Mouse (Mus musculus) heart, adult 2 months (tissue): ENCODE data around the gene Srrm3. TPM values are rescaled to one million over a fixed set of nuclear protein-coding genes. Genes with fewer than 3 reads are reported as not detected.

ENCODE experiments used
- DNase-seq, 2 experiments: peaks; one replicate each; pipeline ENCODE4 v3.0.0; 2021
- H3K27ac ChIP-seq: fragments of 200-600 bp; 2 replicates; pipeline ENCODE4 v1.8.1; 2022
- H3K27me3 ChIP-seq: fragments of 200-500 bp; 2 replicates; pipeline ENCODE4 v1.6.1; 2012; ENCODE audit warnings: mild to moderate bottlenecking, low read length, inconsistent platforms, mixed read lengths; ENCODE audit not compliant: control insufficient read depth, insufficient read depth
- H3K36me3 ChIP-seq: fragments of 200-500 bp; 2 replicates; pipeline ENCODE4 v1.6.1; 2012; ENCODE audit warnings: low read length, inconsistent platforms; ENCODE audit not compliant: control insufficient read depth, insufficient read depth
- H3K4me1 ChIP-seq: fragments of 200-500 bp; 2 replicates; pipeline ENCODE4 v1.6.1; 2011; ENCODE audit warnings: low read length; ENCODE audit not compliant: control insufficient read depth, insufficient read depth
- H3K4me3 ChIP-seq: fragments of 200-600 bp; 2 replicates; pipeline ENCODE4 v1.8.1; 2022
- H3K79me2 ChIP-seq: fragments of 200-500 bp; replicated peaks from 2 replicates; pipeline ENCODE4 v1.6.1; 2012; ENCODE audit warnings: mild to moderate bottlenecking, inconsistent platforms, low read length, moderate library complexity, mixed read lengths; ENCODE audit not compliant: control insufficient read depth, insufficient read depth
- H3K9ac ChIP-seq: fragments of 200-500 bp; 2 replicates; pipeline ENCODE4 v1.6.1; 2012; ENCODE audit warnings: low read depth, mild to moderate bottlenecking, control low read depth, inconsistent platforms, low read length, mixed read lengths
- CTCF ChIP-seq: fragments of 200-600 bp; IDR thresholded peaks from 2 replicates; pipeline ENCODE4 v1.8.1; 2022; ENCODE audit warnings: antibody characterized with exemption, mild to moderate bottlenecking, moderate library complexity
- EP300 ChIP-seq: fragments of 200-500 bp; IDR thresholded peaks from 2 replicates; pipeline ENCODE4 v1.6.1; 2011; ENCODE audit warnings: low read depth, low read length, control low read depth; ENCODE audit not compliant: insufficient read depth
- POLR2A ChIP-seq: fragments of 200-500 bp; IDR thresholded peaks from 2 replicates; pipeline ENCODE4 v1.6.1; 2011; ENCODE audit warnings: mild to moderate bottlenecking, low read depth, low read length, control low read depth; ENCODE audit not compliant: insufficient read depth
- WGBS: fragments of 180-500 bp; shearing (Covaris S2); methylation state at CpG from one replicate; pipeline ENCODE4 v1.1.7; 2018; 5-methylcytosine and 5-hydroxymethylcytosine counted together
- intact Hi-C: fragments of 180-260 bp; cut with DNase I; formaldehyde crosslinking; loops from one replicate; pipeline ENCODE4 v1.15.1; 2025
- polyA plus RNA-seq: library from polyadenylated mRNA; depleted of rRNA; stranded (reverse); fragments of >200 nt; gene quantifications from 2 replicates; pipeline ENCODE4 v1.2.3, GENCODE M21; 2012
- total RNA-seq, 2 experiments: library from RNA; stranded (reverse); gene quantifications; 2 replicates each; pipeline ENCODE4 v1.2.3; 2021

The Srrm3 gene
- total and polyA plus RNA-seq, 3 experiments, result not detected

DNA sequence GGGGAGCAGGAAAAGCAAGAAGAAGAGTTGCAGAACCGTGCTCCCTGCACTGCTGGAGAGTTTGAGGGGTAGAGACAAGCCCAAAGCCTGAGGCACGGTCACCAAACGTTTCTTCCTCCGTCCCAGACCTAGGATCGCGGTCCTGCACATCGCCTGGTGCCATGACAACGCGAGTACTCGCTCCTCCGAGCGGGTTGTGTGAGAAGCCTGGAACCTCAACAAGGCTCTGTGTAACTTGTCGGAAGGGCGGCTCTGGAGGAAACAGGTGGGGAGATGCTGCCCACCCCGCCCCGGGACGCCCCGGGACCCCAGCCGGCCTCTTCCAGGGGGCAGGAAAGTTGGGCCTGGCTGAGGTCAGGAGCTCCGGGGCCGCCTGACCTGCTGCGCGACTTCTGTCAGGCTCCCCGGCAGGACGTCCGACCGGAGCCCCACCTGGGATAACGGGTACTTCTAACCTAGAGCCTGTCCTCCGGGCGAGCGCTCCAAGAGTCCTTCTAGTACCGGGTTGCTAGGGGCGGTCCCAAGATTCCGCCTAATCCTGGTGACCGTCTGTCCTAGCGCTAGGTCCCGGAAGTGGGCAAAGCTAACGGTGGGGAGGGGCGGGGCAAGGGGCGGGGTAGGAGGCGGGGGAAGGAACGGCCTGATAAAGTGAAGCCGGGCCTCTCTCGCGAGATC, 28.8 kb upstream of the Srrm3 start, which contains the start of gene Styxl1:
TSS of gene Styxl1 (minus strand) at position 590 of the 675 bp plus-strand sequence.
- peak within 1 kb of the TSS; percentile 97 for H3K9ac ChIP-seq
- H3K79me2 ChIP-seq, result peaks cover 2% of the 10 kb centered on the region; the same call in 1 of the 2 replicates
- H3K27ac ChIP-seq, result peak within 1 kb of the TSS; percentile 97
- TF ChIP-seq EP300 (no peak), CTCF (no peak), POLR2A (no peak; the same call in 1 of the 2 replicates)
- H3K4me1 ChIP-seq, result peaks cover 6% of the 10 kb centered on the region
- DNase-seq, result no peak
- under 1% methylated on average over 45 of the region's 45 CpGs for WGBS
- H3K4me3 ChIP-seq, result peak within 1 kb of the TSS; percentile 100
- intact Hi-C loops, result loop anchor here (2.0 to 5.0 kb wide), 3 partner anchors 31 to 231 kb away; partner anchors contain the start of gene Hip1
- no peaks in the 10 kb centered on the region for H3K27me3 ChIP-seq
- peaks cover 8% of the 10 kb centered on the region; the same call in 1 of the 2 replicates for H3K36me3 ChIP-seq

DNA sequence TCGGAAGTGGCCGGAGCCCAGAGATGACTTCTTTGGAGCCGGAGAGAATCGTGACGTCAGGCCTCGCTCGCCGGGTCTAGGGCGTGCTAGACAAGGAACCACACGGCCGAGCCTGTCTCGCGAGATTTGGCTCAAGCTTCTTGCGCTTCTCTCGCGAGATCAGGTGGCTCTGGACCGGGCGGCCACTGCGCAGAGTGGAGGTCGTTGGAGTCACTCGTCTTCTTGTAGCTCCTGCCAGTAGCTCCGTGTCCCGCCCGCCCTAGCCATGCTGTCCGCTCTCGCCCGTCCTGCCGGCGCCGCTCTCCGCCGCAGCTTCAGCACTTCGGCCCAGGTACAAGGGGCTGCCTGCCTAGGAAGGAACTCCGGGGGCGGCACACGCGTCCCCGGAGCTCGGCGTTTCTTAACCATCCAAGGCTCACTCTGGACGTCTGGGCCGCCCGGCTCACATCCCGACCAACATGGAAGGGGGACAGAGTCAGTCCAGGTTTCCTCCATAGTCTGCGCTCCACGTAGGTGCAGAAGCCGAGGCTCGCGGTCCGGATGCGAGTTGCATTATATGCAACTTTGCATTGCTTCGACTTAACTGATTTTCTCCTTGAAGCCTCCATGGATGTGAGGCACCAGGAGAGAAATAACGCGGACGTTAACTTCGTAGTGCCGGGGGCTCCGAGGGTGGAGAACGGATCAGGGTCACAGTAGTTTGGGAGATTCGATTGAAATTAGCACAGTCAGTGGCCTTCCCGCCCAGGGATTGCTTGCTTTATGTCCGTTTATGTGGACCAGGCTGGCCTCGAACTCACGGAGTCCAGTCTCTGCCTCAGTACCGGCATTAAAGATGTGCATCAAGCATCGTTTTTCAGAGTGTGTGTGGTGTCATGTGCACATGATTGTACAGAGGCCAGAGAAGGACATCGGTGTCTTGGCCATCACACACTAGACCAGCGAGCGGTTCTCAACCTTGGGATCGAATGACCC, 27.9 kb upstream of the Srrm3 start, which contains the start of gene Mdh2:
TSS of gene Mdh2 (plus strand) at position 10 of the 975 bp plus-strand sequence.
- Histone ChIP-seq H3K27ac (peak within 1 kb of the TSS; percentile 97), H3K36me3 (peaks cover 8% of the 10 kb centered on the region; the same call in 1 of the 2 replicates), H3K79me2 (peaks cover 2% of the 10 kb centered on the region; the same call in 1 of the 2 replicates), H3K27me3 (no peaks in the 10 kb centered on the region), H3K4me1 (peaks cover 6% of the 10 kb centered on the region), H3K9ac (peak within 1 kb of the TSS; percentile 97), H3K4me3 (peak within 1 kb of the TSS; percentile 100)
- intact Hi-C loops, result loop anchor here (1.0 to 5.0 kb wide), 3 partner anchors 28 to 231 kb away; partner anchors contain the start of genes Hip1 and Srrm3
- DNase-seq, result peak; percentile 96 to 99
- WGBS, result under 1% methylated on average over 70 of the region's 70 CpGs
- TF ChIP-seq POLR2A (peak; percentile 99), EP300 (peak; percentile 77; the same call in 1 of the 2 replicates), CTCF (no peak)

DNA sequence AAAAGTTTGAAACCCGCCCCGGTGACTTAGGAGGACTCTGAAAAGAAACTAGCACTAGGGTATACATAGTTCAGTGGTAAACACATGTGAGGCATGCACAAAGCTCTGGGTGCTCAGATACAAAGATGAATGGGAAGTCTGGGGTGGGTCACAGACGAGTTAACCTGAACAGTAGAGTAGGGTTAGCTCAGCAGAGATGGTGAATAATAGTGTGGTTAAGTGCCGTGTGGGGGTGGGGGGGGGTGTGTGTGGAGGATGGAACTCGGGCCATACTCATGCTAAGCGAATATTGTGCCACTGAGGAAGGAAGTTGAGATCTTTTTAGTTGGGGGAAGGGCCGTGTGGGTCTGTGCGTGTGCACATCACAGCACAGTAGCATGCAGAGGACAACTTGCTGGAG, 26.4 kb upstream of the Srrm3 start:
- intact Hi-C loops, result no loop called here
- Histone ChIP-seq H3K36me3 (peaks cover 8% of the 10 kb centered on the region; the same call in 1 of the 2 replicates), H3K79me2 (peaks cover 2% of the 10 kb centered on the region; the same call in 1 of the 2 replicates), H3K4me3 (peak overlapping the region; percentile 100), H3K27ac (no peak overlapping the region; the same call in 1 of the 2 replicates), H3K9ac (no peak overlapping the region), H3K4me1 (peaks cover 6% of the 10 kb centered on the region), H3K27me3 (no peaks in the 10 kb centered on the region)
- 32% methylated on average over 8 of the region's 8 CpGs for WGBS
- DNase-seq, result no peak
- no peak for TF ChIP-seq POLR2A
- TF ChIP-seq EP300, result no peak
- no peak for TF ChIP-seq CTCF

DNA sequence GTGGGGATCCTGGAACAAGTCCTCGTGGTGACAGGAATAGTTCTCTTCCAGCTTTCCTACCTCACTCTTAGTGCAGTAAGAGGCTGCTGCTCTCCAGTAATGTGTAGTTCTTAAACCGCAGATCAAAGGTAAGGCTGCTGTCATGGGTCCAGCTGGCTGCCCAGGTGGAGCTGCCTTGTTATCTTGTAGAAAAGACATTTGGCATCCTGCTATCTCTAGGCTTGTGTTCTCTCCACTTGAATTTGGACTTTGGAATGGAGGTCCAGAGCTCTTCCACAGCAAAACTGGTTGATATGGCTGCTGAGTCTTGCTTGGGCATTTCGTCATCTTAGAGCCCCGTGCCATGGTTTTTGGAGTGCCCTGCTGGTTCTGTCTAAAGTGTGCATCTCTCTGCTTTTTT, 23.8 kb upstream of the Srrm3 start:
- intact Hi-C loops, result no loop called here
- H3K9ac ChIP-seq, result no peak overlapping the region
- WGBS, result 55% methylated on average over 4 of the region's 4 CpGs
- H3K79me2 ChIP-seq, result peaks cover 2% of the 10 kb centered on the region; the same call in 1 of the 2 replicates
- no peak overlapping the region for H3K27ac ChIP-seq
- H3K4me3 ChIP-seq, result no peak overlapping the region
- DNase-seq, result no peak
- no peaks in the 10 kb centered on the region for H3K27me3 ChIP-seq
- H3K4me1 ChIP-seq, result peaks cover 5% of the 10 kb centered on the region
- TF ChIP-seq CTCF, result no peak
- TF ChIP-seq EP300, result 0 out of 2 replicates have a peak, but pooled peaks have one; percentile 3
- peaks cover 8% of the 10 kb centered on the region; the same call in 1 of the 2 replicates for H3K36me3 ChIP-seq

DNA sequence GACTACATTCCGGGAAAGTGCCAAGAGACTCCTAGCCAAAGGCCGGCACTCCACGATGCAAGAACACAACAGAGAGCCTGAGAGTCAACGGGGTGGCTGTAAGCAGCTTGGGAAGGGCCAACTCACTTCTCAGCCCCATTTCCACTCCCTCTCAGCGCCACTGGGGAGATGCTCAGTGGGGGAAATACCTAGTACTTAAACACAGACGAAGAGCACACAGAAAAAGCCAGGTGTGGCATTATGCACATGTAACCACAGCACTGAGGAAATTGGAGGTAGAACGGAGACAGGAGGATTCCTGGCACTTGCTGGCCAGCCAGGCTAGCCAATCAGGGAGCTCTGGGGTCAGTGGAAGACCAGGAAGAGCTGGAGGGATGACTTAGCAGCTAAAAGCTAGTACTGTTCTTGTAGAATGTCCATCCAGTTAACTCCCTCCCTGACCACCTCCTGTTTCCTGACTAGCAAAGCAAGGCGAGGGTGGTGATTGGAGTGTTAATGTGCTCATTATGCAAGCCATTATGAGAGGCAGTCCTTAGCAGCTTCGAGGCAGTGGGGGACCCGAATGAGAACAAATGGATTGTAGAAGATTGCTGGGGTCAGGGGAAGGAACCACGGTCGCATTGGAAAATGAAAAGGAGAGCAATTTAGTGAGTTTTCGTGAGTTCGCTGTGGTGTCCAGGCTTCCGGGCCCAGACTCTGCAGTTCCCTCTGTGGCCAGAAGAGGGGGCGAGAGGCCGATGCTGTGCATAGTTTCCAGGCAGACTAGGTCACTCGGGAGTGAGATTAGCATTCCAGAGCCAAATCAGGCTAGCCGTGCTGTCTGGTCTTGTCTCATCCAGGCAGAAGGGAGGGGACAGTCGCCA, 12.5 kb upstream of the Srrm3 start:
- peak; percentile 85 to 93 for DNase-seq
- 11% methylated on average over 20 of the region's 20 CpGs for WGBS
- H3K27me3 ChIP-seq, result no peaks in the 10 kb centered on the region
- intact Hi-C loops, result loop anchor here (1.0 kb wide), 1 partner anchor 61 kb away; no protein-coding TSS in a partner anchor
- H3K79me2 ChIP-seq, result no peaks in the 10 kb centered on the region
- H3K9ac ChIP-seq, result peak overlapping the region; percentile 31; the same call in 1 of the 2 replicates
- H3K4me1 ChIP-seq, result peaks cover 6% of the 10 kb centered on the region
- peak overlapping the region; percentile 51 for H3K4me3 ChIP-seq
- H3K36me3 ChIP-seq, result no peaks in the 10 kb centered on the region
- peak overlapping the region; percentile 61 for H3K27ac ChIP-seq
- TF ChIP-seq POLR2A (0 out of 2 replicates have a peak, but pooled peaks have one; percentile 34), EP300 (no peak)
